Mouse (Mus musculus) lung, postnatal 4 days (tissue): ENCODE measurements around the gene Emc10.

ENCODE experiments used
- DNase-seq, 2 experiments: peaks; one replicate each; pipeline ENCODE4 v3.0.0; 2021

The Emc10 gene

DNA sequence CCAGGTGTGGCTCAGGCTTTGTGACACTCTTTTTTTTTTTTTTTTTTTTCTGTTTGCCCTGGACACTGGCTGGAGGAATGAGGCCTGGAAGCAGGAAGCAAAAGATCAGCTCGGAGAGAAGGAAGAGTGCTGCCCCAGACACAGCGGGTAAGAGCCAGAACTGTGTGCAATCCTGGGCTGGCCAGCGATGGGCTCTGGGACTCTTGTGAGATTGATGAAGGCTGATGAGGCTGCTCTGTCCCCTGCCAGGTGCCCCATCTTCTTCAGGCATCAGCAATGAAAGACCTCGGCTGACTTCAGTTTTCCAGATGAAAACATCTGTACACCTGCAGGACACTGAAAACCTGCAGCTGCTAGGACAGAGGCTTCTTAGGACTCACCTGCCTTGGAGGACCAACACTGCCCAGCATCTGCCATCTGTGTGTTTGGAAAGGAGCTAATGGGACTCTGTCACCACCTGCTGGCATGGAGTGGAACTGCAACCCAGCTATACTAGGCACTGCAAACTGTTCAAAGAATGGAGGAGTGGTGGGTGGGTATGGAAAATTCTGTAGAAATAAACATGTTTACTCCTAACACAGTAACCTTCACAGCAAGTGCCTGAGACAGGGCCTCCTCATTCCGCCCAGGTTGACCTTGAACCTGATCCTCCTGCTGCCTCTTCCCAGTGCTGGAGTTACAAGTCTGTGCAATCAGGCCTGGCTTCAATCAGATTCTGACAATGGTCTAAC lies 11.3 kb downstream of the Emc10 start:
- DNase-seq: peak; percentile 59 to 80

DNA sequence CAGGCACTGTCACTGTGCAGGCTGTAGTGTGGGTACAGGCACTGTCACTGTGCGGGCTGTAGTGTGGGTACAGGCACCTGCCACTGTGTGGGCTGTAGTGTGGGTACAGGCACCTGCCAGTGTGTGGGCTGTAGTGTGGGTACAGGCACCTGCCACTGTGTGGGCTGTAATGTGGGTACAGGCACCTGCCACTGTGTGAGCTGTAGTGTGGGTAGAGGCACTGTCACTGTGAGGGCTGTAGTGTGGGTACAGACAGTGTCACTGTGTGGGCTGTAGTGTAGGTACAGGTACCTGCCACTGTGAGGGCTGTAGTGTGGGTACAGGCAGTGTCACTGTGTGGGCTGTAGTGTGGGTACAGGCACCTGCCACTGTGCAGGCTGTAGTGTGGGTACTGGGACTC lies 12.2 kb downstream of the Emc10 start:
- DNase-seq: peak in 1 of 2 experiments; percentile 4

DNA sequence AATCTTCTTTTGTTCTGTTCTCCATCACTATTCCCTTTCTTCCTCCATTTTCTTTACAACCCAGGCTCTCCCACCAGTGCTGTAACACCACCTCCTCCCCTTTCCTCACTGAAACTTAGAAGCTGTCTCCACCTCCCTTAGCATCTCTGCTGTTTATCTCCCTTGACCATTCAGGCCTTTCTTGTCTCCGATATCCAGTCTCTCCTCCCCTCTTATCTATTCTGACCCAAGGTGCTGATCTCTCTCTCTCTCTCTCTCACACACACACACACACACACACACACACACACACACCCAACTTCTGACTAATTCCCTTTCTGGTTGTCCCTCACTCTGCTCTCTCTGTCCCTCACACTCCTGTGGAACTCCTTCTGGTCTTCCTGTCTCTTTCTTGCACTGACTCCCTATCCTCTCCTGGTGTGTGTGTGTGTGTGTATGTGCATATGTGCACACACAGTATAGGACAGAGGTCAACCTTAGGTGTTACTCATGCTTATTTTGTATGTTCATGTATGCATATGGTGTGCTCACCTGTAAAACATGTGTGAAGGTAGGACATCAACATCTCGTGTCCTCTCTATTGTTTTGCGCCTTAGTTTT lies 13.4 kb downstream of the Emc10 start:
- DNase-seq: no peak

DNA sequence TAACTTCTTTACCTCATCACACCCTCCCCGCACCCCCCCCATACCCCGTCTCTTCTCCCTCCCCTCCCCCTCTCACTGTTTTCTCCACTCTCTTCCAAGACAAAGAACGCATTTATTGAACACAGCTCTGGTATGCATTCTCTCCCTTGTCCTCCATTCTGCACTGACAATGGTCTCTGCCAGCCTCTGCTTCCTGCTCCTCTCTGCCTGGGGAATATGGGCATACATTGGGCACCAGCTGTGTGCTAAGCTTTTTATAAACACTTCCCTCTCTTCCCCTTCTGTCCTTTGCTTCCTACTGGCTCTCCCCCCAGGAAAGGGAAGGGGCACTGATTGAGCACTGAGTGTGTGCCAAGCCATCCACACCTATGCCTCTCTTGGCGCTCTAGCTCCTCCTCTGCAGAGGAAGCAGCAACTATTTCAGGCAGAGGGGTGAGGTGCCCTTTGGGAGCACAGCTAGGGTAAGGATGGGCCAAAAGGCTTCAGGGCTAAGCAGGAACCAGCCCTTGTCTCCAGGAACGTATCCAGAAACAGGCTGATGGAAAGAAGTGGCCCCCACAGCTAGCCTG lies 21.2 kb downstream of the Emc10 start:
- peak in 1 of 2 experiments; percentile 18 for DNase-seq

DNA sequence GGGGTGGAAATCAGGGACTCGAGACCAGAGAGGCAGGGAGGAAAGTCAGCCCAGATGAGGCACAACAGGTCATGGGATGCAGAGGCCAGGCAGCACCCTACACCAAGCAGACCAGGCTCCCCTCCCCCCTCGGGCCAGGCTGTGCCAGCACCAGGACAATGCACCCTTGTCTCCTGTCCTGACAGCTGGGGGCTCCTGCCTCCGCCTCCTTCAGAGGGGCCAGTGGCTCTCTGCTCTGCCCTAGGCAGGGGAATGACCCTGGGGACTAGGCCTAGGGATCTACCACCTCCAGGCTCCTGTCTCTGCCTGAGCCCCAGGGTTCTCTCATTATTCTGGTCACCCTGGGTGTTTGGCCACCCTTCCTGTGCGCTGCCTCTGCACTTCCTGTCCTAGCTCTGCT lies 21.9 kb downstream of the Emc10 start:
- peak in 1 of 2 experiments; percentile 26 for DNase-seq

DNA sequence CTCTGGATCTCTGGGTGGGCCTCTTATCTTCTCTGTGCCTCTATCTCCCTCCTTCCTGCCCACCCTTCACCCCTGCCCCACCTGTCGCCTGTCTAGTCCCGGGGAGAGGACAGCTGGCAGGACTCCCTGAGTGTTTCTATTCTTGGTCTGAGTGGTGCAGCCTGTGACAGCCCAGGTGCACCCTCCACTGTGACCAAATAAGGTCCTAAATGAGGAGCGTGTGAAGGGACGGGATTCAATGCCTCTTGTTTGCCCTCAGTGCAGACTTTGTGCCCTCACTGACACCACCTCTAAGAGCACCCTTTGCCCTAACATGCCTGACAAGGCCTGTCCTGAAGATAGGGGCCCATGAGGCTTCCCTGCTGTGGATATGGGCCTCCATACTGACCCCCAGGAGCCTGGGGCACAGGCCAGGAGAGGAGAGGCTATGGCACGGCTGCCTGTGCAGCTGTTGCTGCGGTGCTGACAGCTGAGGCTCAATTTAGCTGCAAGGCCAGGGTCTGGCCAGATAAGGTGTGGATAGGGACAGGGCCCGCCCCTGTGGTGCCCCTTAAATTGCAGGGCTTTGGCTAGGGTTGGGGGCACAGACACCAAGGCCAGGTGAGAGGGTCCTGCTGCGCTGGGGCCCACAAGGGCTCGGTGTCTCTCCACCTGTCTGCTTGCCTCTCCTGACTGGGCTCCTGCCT lies 23.2 kb downstream of the Emc10 start:
- DNase-seq: peak in 1 of 2 experiments; percentile 39

DNA sequence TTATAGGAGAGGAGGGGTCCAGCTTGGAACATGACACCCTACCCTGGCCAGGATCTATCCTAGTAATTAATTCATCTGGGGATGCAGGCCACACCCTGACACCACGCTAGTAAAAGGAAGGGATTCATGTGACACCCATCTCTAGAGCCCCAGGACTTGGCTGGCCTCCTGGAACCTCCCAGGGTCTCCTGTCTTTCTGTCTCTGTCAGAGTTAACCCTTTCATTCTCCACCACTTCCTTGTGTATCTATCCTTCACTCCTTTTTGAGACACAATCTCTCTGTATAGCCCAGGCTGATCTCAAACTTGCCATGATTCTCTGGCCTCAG lies 23.8 kb downstream of the Emc10 start:
- DNase-seq: no peak

DNA sequence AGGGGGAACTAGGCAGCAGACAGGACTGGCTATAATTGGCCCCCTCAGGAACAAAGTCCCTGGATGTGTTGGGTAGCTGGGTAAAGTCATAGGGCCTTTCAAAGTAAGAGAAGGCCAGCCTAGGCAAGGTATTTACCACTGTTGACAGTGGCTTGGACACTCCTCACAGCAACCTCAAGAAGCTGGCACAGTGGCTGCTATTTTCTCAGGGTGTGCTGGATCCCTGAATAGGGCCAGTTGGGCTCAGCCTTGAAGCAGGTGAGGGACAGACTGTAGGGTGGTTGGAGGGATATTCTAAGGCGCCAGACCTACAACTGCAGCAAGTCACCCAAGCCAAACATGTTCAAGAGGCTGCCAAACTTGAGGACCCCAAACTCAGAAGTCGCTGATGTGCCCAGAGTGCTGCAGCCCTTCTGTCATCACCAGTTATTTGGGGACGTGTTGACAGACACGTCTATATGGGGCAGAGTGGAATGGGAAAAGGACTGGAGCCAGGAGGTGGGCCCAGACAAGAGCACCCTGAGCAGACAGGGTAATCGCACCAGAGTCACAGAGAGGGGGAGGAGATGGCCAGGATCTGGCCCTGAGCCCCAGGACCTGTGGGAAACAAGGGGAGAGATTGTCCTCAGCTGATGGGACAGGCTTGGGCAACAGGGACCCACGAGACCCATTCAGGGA lies 24.3 kb downstream of the Emc10 start:
- peak; percentile 38 to 85 for DNase-seq

DNA sequence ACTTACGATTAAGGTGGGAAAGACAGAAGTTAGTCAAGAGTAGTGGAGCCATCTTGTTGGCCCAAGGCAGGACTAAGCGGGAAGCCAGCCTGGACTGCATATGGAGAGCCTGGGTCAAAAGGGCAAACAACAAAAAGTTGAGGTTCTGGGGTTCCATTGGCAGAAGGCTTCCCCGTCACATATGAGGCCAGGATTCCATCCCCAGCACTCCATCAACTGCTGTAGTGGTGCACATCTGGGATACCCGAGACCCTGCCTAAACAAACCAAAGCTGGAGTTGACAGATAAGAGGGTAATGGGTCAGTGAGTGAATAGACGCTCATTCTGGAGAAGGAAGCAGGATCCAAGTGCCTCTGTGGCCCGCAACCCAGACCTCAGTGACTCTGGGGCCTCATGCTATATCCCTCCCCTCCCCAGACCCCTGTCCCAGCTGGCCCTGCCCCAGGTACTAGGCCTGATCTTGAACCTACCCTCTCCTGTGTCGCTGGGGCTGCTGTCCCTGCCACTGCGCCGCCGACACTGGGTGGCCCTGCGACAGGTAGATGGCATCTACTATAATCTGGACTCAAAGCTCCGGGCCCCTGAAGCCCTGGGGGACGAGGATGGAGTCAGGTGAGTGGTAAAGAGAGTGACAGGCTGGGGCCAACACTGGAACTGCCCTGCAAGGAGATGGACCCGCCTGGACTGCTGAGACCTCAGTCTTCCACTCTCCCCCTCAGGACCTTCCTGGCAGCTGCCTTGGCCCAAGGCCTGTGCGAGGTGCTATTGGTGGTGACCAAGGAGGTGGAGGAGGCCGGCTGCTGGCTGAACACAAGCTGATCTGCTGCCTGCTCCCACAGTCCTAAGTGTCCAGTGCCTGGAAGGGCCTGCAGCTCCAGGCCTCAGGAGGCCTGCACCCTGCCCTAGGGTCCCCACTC lies 25.4 kb downstream of the Emc10 start:
- DNase-seq: peak in 1 of 2 experiments; percentile 37

DNA sequence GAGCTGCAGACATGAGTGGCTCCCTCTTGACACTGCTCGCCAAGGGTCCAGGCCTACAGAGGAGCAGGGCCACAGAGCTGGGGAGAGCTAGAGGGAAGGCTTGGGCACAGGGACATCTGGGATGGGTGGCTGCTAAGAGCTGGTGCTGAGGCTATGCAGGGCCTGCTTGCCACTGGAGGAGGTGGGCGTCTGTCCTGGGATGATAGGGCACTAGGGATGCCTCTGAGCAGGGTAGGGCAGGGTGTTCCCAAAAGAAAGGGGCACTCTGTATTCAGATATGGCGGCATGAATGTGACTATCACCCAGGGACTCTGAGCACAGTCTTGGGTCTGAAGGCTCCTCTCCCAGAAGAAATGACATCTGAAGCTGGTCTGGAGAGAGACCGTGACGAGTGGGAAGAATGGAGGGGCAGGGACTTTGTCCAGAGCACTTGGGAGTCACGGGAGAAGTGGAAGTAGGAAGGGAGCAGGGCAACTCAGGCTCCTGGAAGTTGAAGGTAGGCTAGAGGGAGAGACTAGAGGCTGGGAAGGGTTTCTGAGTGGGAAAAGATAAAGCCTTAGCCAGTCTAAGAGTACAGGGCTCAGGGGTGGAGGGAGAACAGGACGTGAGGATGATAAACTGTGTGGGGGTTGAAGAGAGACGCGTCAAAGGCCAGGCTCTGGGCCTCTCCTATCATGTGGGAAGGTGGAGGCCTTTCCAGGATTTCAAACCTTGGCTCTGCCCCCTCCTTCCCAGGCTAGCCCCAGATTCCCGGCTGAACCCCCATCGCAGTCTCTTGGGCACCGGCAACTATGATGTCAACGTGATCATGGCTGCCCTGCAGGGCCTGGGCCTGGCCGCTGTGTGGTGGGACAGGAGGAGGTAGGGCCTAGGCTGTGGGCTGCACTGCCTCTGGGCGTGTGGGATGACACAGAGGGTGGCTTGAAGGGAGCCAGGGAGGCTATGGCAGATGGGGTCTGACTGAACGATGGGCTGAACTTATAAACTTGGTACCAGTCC lies 26.4 kb downstream of the Emc10 start:
- peak in 1 of 2 experiments; percentile 21 for DNase-seq

DNA sequence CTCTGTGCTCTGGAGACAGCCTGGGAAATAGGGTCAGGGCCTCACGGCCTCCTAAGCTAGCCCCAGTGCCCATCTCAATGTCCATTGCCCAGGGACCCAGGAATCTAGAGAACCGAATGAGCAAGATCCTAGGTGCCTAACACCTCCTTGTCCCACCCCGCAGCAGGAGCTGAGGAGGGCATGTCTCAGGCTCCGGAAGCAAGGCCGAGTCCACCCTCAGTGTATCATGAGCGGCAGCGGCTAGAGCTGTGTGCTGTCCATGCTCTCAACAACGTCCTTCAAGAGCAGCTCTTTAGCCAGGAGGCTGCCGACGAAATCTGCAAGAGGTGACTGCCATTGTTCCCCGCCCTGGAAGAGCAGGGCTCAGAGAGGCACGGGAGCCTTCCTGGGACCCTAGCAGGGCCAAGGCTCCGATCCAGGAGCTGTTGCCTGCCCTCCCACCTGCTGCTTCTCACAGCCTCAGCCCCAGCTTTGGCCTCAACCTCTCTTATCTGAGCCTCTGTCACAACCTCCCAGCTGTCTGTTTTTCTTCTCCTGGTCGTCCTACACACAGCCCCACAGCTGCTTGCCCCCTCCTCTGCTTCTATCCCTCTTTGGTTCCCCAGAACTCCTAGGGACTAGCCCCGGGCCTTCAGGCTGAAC lies 27.6 kb downstream of the Emc10 start:
- DNase-seq: peak in 1 of 2 experiments; percentile 39

DNA sequence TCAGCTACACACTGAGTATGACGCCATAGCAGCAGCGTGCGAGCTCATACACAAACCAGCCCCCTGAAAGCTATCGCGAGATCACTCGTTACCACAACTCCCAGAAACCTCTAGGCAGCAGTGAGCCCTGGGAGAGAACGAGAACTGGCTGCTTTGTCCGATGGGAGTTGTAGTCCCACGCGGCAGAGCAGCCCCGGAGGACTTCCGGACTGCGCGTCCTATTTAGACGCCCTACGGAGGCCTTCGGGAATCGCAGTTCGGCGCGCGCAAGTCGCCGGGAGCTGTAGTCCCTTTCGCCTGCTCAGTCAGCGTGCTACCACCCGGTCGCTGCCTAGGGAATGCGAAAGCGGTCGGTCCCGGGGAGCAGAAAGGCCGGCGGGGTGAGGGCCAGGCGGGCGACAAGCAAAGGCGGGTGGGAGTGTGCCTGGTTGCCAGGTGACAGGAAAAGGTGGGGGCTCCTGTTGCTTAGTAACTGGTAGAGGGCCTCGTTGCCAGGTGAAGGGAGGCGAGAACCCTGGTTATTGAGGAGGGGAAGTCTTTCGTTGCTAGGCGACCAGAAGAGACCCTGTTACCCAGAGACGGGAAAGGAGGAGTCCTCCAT lies 28.4 kb downstream of the Emc10 start, which contains the start of gene Josd2:
Josd2 (plus strand) TSS at position 170 of the 601 bp plus-strand sequence.
- peak; percentile 94 to 97 for DNase-seq

DNA sequence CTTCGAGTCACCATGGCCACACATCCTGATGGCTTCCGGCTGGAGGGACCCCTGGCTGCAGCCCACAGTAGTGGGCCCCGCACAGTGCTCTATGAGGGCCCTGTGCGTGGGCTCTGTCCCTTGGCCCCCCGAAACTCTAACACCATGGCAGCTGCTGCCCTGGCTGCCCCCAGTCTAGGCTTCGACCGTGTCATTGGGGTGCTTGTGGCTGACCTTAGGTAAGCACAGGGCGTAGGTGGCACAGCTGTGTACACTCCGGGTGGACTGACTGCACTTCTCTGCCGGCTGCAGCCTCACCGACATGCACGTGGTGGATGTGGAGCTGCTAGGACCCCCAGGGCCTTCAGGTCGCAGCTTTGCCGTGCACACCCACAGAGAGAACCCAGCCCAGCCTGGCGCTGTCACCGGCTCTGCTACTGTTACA lies 29.4 kb downstream of the Emc10 start:
- peak in 1 of 2 experiments; percentile 23 for DNase-seq

DNA sequence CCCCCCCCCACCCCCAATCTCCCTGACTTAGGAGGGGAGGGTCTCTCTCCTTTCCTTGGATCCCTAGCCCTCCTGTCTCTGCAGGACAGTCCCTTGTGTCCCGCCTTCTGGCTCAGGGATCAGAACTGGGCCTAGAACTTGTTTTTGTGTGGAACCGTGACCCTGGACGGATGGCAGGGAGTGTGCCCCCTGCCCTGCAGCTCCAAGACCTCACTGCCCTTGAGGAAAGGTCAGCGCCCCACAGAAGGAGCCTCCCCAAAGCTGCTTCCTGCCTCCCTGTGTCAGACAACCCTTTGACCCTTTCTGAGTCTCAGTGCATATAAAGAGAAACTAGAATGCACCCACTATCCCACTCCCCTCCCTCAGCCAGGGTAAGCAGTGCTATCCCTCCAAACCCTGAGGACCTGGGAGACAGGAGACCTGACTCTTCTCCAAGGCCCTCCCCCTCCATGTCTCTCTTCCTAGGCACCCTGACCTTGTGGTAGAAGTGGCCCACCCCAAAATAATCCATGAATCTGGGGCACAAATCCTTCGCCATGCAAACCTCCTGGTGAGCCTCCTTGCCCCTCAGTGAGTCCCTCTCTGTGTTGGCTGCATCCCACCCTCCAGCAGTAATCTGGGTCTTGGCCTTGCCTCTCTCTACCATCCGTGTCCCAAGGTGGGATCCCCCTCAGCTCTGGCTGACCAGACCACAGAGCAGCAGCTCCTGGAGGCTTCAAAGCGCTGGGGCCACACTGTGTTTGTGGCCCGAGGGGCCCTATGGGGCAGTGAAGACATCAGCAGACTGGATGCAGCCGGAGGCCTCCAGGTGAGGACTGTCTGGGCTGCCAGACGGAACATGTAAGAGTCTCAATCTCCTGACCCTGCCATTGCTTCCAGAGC lies 30.1 kb downstream of the Emc10 start:
- DNase-seq: peak in 1 of 2 experiments; percentile 17

DNA sequence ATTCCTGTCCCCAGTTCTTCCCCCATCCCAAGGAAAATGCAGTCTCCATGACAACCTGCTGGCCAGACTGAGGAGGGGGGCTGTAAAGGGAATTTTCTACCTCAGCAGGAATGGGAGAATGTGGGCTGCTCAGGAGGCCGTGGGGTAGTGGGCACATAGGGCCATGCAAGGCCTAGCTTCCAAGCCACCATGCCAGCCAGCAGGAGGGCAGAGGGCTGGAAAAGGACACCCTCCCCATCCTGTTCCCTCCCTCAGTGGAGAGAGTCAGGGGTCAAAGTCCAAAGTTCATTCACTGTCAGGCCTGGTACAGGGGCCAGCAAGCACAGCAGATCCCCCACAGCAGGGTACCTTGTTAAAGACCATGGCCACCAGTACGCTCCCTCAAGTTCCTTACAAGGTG lies 31.2 kb downstream of the Emc10 start, which contains the start of gene Aspdh:
Aspdh (plus strand) TSS at position 281 of the 400 bp plus-strand sequence.
- DNase-seq: peak in 1 of 2 experiments; percentile 15

DNA sequence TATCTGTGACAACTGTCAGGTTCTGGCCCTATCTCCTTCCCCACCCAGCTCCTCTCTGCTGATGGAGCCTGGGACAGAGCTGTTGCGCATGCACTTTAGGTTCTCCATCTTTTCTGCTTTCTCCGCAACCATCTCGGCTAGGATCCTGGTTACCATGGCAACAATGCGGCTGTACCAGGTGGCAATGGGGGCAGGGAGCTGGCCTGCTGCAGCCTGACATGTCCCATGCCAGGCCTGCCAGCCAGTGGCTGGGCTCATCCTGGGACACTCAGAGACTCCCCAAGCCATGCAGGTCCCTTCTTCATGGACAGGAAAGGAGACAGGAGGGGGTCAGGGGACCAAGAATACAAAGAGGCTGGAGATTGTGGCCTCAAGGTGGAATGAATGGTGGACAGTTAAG lies 31.8 kb downstream of the Emc10 start:
- DNase-seq: peak in 1 of 2 experiments; percentile 20

DNA sequence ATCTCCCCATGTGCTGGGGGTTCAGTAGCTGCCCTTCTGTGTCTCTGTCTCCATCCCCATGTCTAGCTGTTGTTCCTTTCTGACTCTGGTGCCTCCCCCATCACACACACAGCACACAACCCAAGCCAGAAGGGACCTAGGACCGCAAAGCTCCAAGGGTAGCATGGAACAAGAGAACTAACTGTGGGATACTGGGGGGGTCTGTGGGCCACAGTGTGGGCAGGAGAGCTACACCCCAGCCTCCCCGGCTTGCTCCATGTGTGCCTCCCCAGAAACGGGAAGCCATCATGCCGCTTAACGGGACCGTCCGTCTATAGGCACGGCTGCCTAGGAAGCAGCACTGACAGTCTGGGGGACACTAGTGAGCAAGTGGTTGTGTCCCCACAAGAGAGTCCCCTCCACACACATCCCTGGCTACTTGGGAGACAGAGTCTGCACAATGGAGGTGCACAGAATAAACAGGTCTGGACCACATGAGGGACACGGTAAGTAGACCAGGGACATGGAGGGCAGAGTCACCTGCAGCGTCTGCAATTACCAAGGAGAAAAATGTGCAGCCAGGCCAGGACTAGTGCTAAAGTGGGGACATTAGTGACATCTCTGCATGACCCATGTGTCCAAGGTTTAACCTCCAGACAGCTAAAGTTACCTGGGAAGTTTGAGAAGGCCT lies 32.6 kb downstream of the Emc10 start:
- no peak for DNase-seq

DNA sequence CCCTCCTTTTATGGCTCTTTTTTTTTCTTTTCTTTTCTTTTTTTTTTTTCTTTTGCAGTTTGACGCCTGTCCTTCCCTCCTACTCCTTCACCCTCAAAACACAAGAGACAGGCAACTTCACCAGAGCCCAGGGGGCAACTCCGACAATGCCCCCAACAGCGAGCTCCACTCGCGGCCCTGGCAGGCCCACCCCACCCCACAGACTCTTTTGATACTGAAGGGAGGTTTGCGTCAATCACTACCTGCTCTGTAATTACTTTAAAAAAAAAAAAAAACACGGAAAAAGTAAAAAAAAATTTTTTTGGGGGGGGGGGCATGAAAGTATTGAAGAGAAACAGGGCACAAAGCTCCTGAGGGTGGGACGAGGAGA lies 33.3 kb downstream of the Emc10 start:
- no peak for DNase-seq
